Mouse (Mus musculus): Measurements from ENCODE around the gene Rps6kb2.
A peak's percentile ranks its signal among the peaks of the same experiment; 100 is the strongest.
"Not testable (repeated sequence)": the region's sequence is repeated elsewhere in the genome, so short reads cannot be mapped to it uniquely, and the experiment has no call there.

Rps6kb2 gene

DNA sequence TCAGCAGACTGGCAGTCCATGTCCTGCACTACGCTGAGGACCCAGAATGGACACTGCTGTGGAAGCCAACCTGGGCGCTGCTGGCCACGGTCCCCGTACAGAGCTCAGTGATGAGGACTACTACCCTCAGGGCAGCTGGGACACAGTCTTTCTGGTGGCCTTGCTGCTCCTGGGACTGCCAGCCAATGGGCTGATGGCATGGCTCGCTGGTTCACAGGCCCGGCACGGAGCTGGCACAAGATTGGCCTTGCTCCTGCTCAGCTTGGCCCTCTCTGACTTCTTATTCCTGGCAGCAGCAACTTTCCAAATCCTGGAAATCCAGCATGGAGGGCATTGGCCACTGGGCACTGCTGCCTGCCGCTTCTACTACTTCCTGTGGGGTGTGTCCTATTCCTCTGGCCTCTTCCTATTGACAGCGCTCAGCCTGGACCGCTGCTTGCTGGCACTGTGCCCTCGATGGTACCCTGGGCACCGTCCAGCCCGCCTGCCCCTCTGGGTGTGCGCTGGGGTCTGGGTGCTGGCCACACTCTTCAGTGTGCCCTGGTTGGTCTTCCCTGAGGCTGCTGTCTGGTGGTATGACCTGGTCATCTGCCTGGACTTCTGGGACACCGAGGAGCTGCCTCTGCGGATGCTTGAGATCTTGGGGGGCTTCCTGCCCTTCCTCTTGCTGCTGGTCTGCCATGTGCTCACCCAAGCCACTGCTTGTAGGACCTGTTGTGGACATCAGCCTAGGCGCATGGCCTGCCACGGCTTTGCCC lies 20.6 kb downstream of the Rps6kb2 start:
- DNase-seq (ENCODE audit: low read depth, low spot score): no peak

DNA sequence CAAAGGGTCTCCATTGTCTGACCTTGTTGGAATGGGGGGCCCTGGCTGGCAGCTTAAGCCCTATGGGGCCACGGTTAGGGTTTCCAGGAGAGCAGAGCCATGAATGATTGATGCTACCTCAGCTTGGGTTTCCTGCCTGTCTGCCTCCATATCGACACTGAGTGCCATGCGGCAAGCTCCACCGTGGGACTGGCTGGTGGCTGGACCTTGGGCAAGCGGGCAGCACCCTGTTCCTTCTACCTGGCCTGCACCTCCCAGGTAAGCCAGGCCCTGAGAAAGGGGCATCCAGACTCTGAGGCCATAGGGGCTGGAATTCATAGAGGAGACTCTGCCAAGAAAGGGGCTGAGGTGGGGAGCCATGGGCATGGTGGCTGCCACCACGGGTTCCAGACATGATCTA lies 23.0 kb downstream of the Rps6kb2 start:
- no peak for DNase-seq (ENCODE audit: low read depth, low spot score)

GRCm38 (mm10) chr19:4139446-4139845 lies 23.7 kb downstream of the Rps6kb2 start, which contains the start of gene Gpr152:
Gene Gpr152, plus strand, starts transcription at chr19:4139787.
- peak; percentile 58 for DNase-seq (ENCODE audit: low read depth, low spot score)

DNA sequence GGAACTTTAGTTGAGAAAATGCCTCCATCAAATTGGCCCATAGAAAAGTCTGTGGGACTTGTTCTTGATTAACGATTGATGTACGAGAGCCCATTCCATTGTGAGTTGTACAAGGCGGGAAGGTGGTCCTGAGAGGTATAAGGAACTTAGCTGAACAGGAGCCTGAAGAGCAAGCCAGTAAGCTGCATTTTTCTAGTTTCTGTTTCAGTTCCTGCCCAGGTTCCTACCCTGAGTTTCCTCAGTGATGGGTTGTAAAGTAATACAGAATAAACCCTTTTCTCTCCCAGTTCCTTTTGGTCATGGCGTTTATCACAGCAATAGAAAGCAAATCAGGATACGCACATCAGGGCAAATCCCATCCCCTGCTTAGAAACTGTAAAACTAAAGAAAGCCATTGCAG lies 25.2 kb downstream of the Rps6kb2 start:
- DNase-seq (ENCODE audit: low read depth, low spot score): no peak

- DNase-seq (ENCODE audit: low read depth, low spot score): no peak
These were observed 26.7 kb downstream of the Rps6kb2 start for GRCm38 (mm10) chr19:4136463-4136862.

DNA sequence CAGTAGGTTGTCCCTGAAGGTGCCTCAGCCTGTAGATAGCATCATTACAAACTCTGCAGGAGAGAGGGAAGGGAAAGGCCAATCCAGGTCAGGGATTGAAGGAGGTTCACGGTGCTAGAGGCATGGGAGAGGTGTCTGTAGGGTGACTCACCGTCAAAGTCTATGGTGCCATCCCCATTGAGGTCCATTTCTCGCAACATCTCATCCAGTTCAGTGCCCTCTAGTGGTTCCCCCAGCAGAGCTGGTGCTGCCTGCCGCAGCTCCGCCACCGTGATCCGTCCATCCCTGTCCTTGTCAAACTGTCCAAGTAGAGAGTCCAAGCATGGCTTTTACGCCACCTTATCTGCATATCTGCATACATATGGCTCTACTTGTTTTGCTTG lies 27.2 kb downstream of the Rps6kb2 start:
- not testable (repeated sequence) for DNase-seq (ENCODE audit: low read depth, low spot score)

DNA sequence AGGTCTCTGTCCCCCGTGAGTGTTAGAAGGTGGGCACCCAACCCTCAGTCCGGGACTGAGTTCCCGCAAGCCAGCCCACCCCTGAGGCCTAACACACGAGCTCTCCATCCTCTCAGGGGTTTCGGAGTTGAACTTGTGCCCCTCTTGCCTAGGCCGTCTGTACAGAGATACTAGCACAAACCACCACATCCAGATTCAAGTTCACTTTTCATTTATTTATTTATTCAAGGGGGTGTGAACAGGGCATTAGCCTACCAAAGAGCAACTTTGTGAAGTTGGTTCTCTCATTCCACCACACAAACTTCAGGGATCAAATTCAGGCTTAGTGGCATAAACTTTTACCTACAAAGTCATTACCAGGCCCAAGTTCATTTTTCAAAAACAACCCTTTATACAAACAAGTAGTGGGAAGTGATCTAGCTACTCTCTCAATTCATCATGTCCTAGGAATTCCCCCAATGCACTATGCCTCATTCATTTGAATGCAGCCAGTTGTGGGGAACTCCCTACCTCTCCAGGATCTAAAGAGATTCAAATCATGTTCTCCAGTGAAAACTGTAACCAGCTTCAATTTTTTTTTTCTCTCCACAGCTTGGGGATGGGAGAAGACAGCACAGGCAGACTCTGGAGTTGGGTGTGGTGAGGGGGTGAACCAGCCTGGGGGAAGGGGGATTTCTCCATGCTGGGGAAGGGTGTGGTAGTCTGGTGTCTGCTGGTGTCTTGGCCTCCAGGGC lies 27.8 kb downstream of the Rps6kb2 start:
- DNase-seq (ENCODE audit: low read depth, low spot score): not testable (repeated sequence)

- no peak for DNase-seq (ENCODE audit: low read depth, low spot score)
These were observed 28.8 kb downstream of the Rps6kb2 start for GRCm38 (mm10) chr19:4134354-4134753.

- DNase-seq (ENCODE audit: low read depth, low spot score): no peak
These were observed 31.4 kb downstream of the Rps6kb2 start for GRCm38 (mm10) chr19:4131768-4132167.

GRCm38 (mm10) chr19:4131075-4131474 lies 32.1 kb downstream of the Rps6kb2 start:
- DNase-seq (ENCODE audit: low read depth, low spot score): no peak

GRCm38 (mm10) chr19:4130106-4130505 lies 33.0 kb downstream of the Rps6kb2 start:
- no peak for DNase-seq (ENCODE audit: low read depth, low spot score)

GRCm38 (mm10) chr19:4129462-4129861 lies 33.7 kb downstream of the Rps6kb2 start:
- DNase-seq (ENCODE audit: low read depth, low spot score): no peak

- DNase-seq (ENCODE audit: low read depth, low spot score): no peak
These were observed 36.2 kb downstream of the Rps6kb2 start for GRCm38 (mm10) chr19:4126759-4127495.

DNA sequence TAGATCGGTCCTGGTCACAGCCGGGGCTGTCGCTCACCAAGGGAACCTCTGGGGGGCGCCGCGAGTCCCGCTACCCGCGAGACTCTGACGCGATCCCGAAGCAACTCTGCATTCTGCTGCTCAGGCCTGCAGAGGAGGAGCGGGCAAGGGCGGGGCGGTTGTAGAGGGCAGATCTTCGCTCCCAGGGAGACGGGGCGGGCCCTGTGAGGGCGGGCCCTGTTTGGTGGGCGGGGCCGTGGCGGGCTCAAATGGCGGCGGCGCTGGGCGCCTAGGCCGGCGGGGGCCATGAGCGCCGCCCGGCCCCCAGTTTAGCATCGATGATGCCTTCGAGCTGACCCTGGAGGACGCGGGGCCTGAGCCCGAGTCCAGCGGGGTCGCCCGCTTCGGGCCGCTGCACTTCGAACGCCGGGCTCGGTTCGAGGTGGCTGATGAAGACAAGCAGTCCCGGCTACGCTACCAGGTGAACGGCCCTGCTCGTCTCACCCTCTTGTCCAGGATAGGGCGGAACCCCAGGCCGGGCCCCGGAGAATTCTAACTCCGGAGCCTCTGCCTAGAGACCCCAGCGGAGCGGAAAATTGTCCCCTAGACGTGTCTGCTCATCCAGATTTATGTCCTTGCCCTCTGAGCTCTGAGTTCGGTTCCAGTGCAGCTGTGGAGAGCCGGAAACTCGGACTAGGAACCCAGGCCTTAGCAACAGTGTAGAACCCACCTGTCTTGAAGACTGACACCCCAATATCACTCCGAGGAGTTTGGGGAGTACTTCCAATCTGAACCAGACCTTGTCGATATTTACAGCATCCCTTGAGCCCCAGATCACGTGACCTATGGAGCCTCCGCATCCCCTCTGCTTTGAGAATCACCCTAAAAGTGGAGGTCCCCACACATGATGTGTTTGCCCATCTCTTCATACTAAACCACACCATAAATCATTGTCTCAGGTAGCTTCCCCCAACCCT lies 37.1 kb downstream of the Rps6kb2 start, which contains the start of gene Aip:
Gene Aip, minus strand, starts transcription at position 118 of the 956 bp plus-strand sequence.
- peak; percentile 95 for DNase-seq (ENCODE audit: low read depth, low spot score)

GRCm38 (mm10) chr19:4125268-4125667 lies 37.9 kb downstream of the Rps6kb2 start:
- not testable (repeated sequence) for DNase-seq (ENCODE audit: low read depth, low spot score)

GRCm38 (mm10) chr19:4124432-4124831 lies 38.7 kb downstream of the Rps6kb2 start:
- DNase-seq (ENCODE audit: low read depth, low spot score): no peak

DNA sequence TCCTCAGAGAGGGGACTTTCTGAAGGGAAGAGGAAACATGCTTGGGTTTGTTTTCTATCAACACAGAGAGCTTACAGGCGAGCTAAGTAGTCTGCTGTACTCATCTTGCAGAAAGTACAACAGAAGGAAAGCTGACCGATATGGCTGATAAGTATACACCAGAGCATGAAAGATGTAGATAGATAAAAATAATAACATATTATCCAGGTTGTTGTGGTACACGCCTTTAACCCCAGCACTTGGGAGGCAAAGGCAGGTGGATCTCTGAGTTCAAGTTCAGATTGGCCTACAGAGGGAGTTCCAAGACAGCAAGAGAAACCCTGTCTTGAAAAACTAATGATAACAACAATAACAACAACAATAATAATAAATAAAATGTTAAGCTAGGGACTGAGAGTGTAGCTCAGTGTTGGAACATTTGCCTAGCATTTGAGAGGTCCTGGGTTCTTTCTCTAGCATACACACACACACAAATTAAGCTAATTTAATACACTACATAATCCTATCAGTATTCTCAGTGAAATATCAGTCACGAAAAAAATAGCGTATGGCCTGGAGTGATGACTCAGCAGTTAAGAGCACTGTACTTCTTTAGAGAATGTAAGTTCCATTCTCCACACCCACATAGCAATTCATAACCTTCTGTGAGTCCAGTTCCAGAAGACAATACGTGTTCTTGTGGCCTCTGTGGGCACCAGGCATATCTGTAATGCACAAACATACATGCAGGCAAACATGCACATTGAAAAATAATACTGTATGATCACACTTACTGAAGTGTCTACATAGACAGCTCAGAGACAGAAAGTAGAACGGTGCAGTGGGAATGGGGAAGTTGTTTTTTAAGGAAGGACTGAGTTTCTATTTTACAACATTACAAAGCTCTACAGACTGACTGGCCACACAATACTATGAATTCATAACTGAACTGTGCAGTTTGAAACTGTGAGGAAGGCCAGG lies 40.5 kb downstream of the Rps6kb2 start:
- no peak for DNase-seq (ENCODE audit: low read depth, low spot score)

- not testable (repeated sequence) for DNase-seq (ENCODE audit: low read depth, low spot score)
These were observed 41.3 kb downstream of the Rps6kb2 start for GRCm38 (mm10) chr19:4121896-4122295.

- peak; percentile 96 for DNase-seq (ENCODE audit: low read depth, low spot score)
These were observed 41.9 kb downstream of the Rps6kb2 start for GRCm38 (mm10) chr19:4121097-4121805.
